Comparison of ENCODE assay signal across 19 mouse cellular contexts in the genomic region with DNA sequence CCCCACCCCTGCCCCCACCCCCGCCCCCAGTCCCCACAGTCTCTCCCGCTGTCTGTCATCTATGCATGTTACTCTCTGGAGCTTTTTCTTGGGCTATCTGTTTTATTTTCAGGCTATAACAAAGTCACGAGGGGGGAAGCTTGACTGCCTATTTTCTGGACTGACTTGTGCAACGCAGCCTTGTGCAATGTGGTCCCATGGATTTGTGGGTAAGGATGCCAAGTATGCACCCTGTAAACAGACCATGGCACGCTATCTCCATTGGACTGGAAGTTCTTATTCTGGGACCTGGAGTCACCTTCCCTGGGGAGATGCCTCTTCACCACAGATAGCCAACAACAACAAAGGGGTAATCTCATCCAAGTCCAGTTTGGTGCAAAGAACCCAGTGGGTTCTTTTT. TPM values are rescaled to one million over a fixed set of nuclear protein-coding genes. Genes with fewer than 3 reads are reported as not detected.
A peak's percentile ranks its signal among the peaks of the same experiment; 100 is the strongest.
DNase-seq lines count a peak whose midpoint lies in the region; ATAC-seq lines count a peak whose summit lies in the region.
"Had no signal": no experiment of that assay in that cellular context is flagged by ENCODE, and none has a peak within 500 bp of the region (broad histone marks: within the 10 kb centered on the region; RNA-seq: fewer than 3 reads in every experiment).

No protein-coding gene starts in this region.

- H3K9me3 ChIP-seq in intestine, embryonic 16.5 days (ENCODE audit: control insufficient read depth, low read length), result no peaks in the 10 kb centered on the region
- no peaks in the 10 kb centered on the region for H3K9me3 ChIP-seq in intestine, embryonic 15.5 days
- no peaks in the 10 kb centered on the region; the same call in 1 of the 2 replicates for H3K9me3 ChIP-seq in midbrain, embryonic 10.5 days (replicated peaks)
- H3K9me3 ChIP-seq: hindbrain, embryonic 10.5 days; midbrain, embryonic 12.5 days; neural tube, embryonic 15.5 days; stomach, embryonic 15.5 days had no signal

- H3K4me3 ChIP-seq in intestine, embryonic 16.5 days (ENCODE audit: low read length), result no peak overlapping the region
- H3K4me3 ChIP-seq in intestine, embryonic 15.5 days (replicated peaks), result no peak overlapping the region
- H3K4me3 ChIP-seq in midbrain, embryonic 10.5 days, result no peak overlapping the region
- H3K4me3 ChIP-seq: hindbrain, embryonic 10.5 days; midbrain, embryonic 12.5 days; neural tube, embryonic 15.5 days; stomach, embryonic 15.5 days had no signal

- H3K4me1 ChIP-seq in intestine, embryonic 16.5 days (ENCODE audit: control insufficient read depth, insufficient read depth, low read length), result peaks cover 10% of the 10 kb centered on the region; the same call in 1 of the 2 replicates
- 0 out of 2 replicates have a peak, but pooled peaks cover 6% of the 10 kb centered on the region for H3K4me1 ChIP-seq in intestine, embryonic 15.5 days (replicated peaks)
- H3K4me1 ChIP-seq in midbrain, embryonic 10.5 days, result peaks cover 5% of the 10 kb centered on the region; the same call in 1 of the 2 replicates
- H3K4me1 ChIP-seq: midbrain, embryonic 12.5 days; neural tube, embryonic 15.5 days; stomach, embryonic 15.5 days had no signal

- H3K36me3 ChIP-seq in intestine, embryonic 16.5 days (ENCODE audit: control insufficient read depth, insufficient read depth, low read length), result no peaks in the 10 kb centered on the region
- H3K36me3 ChIP-seq in intestine, embryonic 15.5 days, result no peaks in the 10 kb centered on the region
- no peaks in the 10 kb centered on the region for H3K36me3 ChIP-seq in midbrain, embryonic 10.5 days
- H3K36me3 ChIP-seq: hindbrain, embryonic 10.5 days; midbrain, embryonic 12.5 days; neural tube, embryonic 15.5 days; stomach, embryonic 15.5 days had no signal

- peak overlapping the region; percentile 9; the same call in 1 of the 2 replicates for H3K27ac ChIP-seq in intestine, embryonic 16.5 days (ENCODE audit: low read length)
- H3K27ac ChIP-seq in intestine, embryonic 15.5 days, result no peak overlapping the region
- no peak overlapping the region for H3K27ac ChIP-seq in midbrain, embryonic 10.5 days (replicated peaks)
- H3K27ac ChIP-seq: hindbrain, embryonic 10.5 days; midbrain, embryonic 12.5 days; neural tube, embryonic 15.5 days; stomach, embryonic 15.5 days had no signal

- H3K4me2 ChIP-seq in intestine, embryonic 16.5 days (ENCODE audit: low read depth, low read length), result no peak overlapping the region
- no peak overlapping the region for H3K4me2 ChIP-seq in intestine, embryonic 15.5 days (replicated peaks)
- H3K4me2 ChIP-seq: heart, embryonic 11.5 days; midbrain, embryonic 12.5 days; neural tube, embryonic 15.5 days; stomach, embryonic 15.5 days had no signal

- ATAC-seq in intestine, embryonic 16.5 days, result no peak
- no peak for ATAC-seq in intestine, embryonic 15.5 days
- ATAC-seq in granulocyte monocyte progenitor cell, adult 5-6 weeks (replicated peaks; ENCODE audit: poor library complexity, severe bottlenecking), result peak; percentile 60
- ATAC-seq: activated CD4-positive, CD25-positive, alpha-beta regulatory T cell, adult 4 months; forebrain, embryonic 14.5 days had no signal

- WGBS in intestine, embryonic 16.5 days, result 72% methylated on average over 5 of the region's 5 CpGs
- 72% methylated on average over 5 of the region's 5 CpGs for WGBS in intestine, embryonic 15.5 days
- WGBS in midbrain, embryonic 10.5 days, result 87% methylated on average over 5 of the region's 5 CpGs

- no peaks in the 10 kb centered on the region for H3K27me3 ChIP-seq in intestine, embryonic 16.5 days (replicated peaks; ENCODE audit: control insufficient read depth, insufficient read depth, low read length)
- no peaks in the 10 kb centered on the region for H3K27me3 ChIP-seq in intestine, embryonic 15.5 days (replicated peaks)
- no peaks in the 10 kb centered on the region for H3K27me3 ChIP-seq in midbrain, embryonic 10.5 days (ENCODE audit: low read depth, poor library complexity, severe bottlenecking)
- H3K27me3 ChIP-seq: midbrain, embryonic 12.5 days; neural tube, embryonic 15.5 days; stomach, embryonic 15.5 days had no signal

- peak; percentile 71 for DNase-seq in adipocyte (ENCODE audit: low spot score)
- peak; percentile 37 to 45 for DNase-seq in lung, postnatal 4 days
- DNase-seq in midbrain, embryonic 10.5 days (ENCODE audit: low spot score), result no peak
- DNase-seq in gastrocnemius, adult 8-10 months (ENCODE audit: low spot score in 2 of 2), result no peak
- DNase-seq: cerebellum, adult 9-10 months; kidney, adult 18-20 months; kidney, postnatal 25 days; right cerebral cortex, adult 18-20 months; spleen, adult 18-20 months had no signal

- H3K9ac ChIP-seq in intestine, embryonic 16.5 days (ENCODE audit: low read depth, low read length), result no peak overlapping the region
- no peak overlapping the region for H3K9ac ChIP-seq in intestine, embryonic 15.5 days
- H3K9ac ChIP-seq: midbrain, embryonic 12.5 days; neural tube, embryonic 15.5 days; stomach, embryonic 15.5 days had no signal

RNA-seq across cellular contexts. Expression of a gene that starts 17.1 kb away (rescaled TPM):
- 21.4 and 39.8 TPM in 2 replicates for polyA plus RNA-seq in intestine, embryonic 16.5 days (2015; fragmentation: Nextera tagmentation; extraction: Ambion mirVana)
- polyA plus RNA-seq in intestine, embryonic 15.5 days (2015; fragmentation: Nextera tagmentation; extraction: Ambion mirVana), result 7.6 and 11.7 TPM in 2 replicates
- 0.38 and 2.4 TPM in 2 replicates for total RNA-seq in granulocyte monocyte progenitor cell, adult 5-6 weeks (2014; fragmentation: Nextera tagmentation)
- total RNA-seq in granulocyte monocyte progenitor cell, adult 5-6 weeks (2017), result 0.82 and 1.2 TPM in 2 replicates
- 3.0 and 4.5 TPM in 2 replicates for polyA plus RNA-seq in midbrain, embryonic 10.5 days (2016; fragmentation: Nextera tagmentation; extraction: Ambion mirVana)
- total RNA-seq in gastrocnemius, adult 8-10 months (2022), result 10 to 100 TPM in 2 of 4 experiments, 1 to 10 TPM in 2; 7.3 to 12.0 (median 9.9) TPM

RNA-seq across cellular contexts. Expression of a gene that starts 45.4 kb away (rescaled TPM):
- polyA plus RNA-seq in intestine, embryonic 16.5 days (2015; fragmentation: Nextera tagmentation; extraction: Ambion mirVana), result 20.4 and 21.6 TPM in 2 replicates
- polyA plus RNA-seq in intestine, embryonic 15.5 days (2015; fragmentation: Nextera tagmentation; extraction: Ambion mirVana), result 21.9 and 26.0 TPM in 2 replicates
- total RNA-seq in granulocyte monocyte progenitor cell, adult 5-6 weeks (2014; fragmentation: Nextera tagmentation), result 1.2 and 2.2 TPM in 2 replicates
- total RNA-seq in granulocyte monocyte progenitor cell, adult 5-6 weeks (2017), result 0.82 and 1.1 TPM in 2 replicates
- polyA plus RNA-seq in midbrain, embryonic 10.5 days (2016; fragmentation: Nextera tagmentation; extraction: Ambion mirVana), result 5.1 and 9.6 TPM in 2 replicates
- under 1 TPM in 2 of 4 experiments, not detected in 2; 0.07 to 0.31 TPM for total RNA-seq in gastrocnemius, adult 8-10 months (2022)

RNA-seq across cellular contexts. Expression of a gene that starts 51.5 kb away (rescaled TPM):
- 394 and 410 TPM in 2 replicates for polyA plus RNA-seq in intestine, embryonic 16.5 days (2015; fragmentation: Nextera tagmentation; extraction: Ambion mirVana)
- 424 and 470 TPM in 2 replicates for polyA plus RNA-seq in intestine, embryonic 15.5 days (2015; fragmentation: Nextera tagmentation; extraction: Ambion mirVana)
- total RNA-seq in granulocyte monocyte progenitor cell, adult 5-6 weeks (2014; fragmentation: Nextera tagmentation), result 189 and 198 TPM in 2 replicates
- 144 and 173 TPM in 2 replicates for total RNA-seq in granulocyte monocyte progenitor cell, adult 5-6 weeks (2017)
- polyA plus RNA-seq in midbrain, embryonic 10.5 days (2016; fragmentation: Nextera tagmentation; extraction: Ambion mirVana), result 505 and 557 TPM in 2 replicates
- 100 to 1,000 TPM; 128 to 135 (median 130) TPM for total RNA-seq in gastrocnemius, adult 8-10 months (2022)

Comparison
In these comparisons a context has a peak if more than half of its experiments do, and no peak if none do; other contexts are left out.
1. DNase-seq: peak in adipocyte (single experiment) and lung, postnatal 4 days (2 of 2); none in midbrain, embryonic 10.5 days (single experiment) and gastrocnemius, adult 8-10 months (0 of 2).